Mouse (Mus musculus) liver, embryonic 12.5 days (tissue): Measurements from ENCODE around the gene Maco1. TPM values are rescaled to one million over a fixed set of nuclear protein-coding genes. Genes with fewer than 3 reads are reported as not detected.
"Not testable (repeated sequence)": the region's sequence is repeated elsewhere in the genome, so short reads cannot be mapped to it uniquely, and the experiment has no call there.

Experiments used
- ATAC-seq: fragments of 200-750 bp; cut with Nextera tagmentation; 2 replicates; pipeline ENCODE4 v1.8.0; 2017; ENCODE audit warnings: moderate number of reproducible peaks, mild to moderate bottlenecking, moderate library complexity
- H3K27ac ChIP-seq: fragments of 300-500 bp; sonication (generic); 2 replicates; pipeline ENCODE4 v1.5.1; 2016; ENCODE audit warnings: mild to moderate bottlenecking
- H3K27me3 ChIP-seq: fragments of 300-500 bp; sonication (generic); replicated peaks from 2 replicates; pipeline ENCODE4 v1.6.1; 2016; ENCODE audit warnings: mild to moderate bottlenecking, moderate library complexity
- H3K36me3 ChIP-seq: fragments of 300-500 bp; sonication (generic); 2 replicates; pipeline ENCODE4 v1.6.1; 2016; ENCODE audit warnings: mild to moderate bottlenecking, moderate library complexity
- H3K4me1 ChIP-seq: fragments of 300-500 bp; sonication (generic); 2 replicates; pipeline ENCODE4 v1.6.1; 2016
- H3K4me2 ChIP-seq: fragments of 300-500 bp; sonication (generic); 2 replicates; pipeline ENCODE4 v1.6.1; 2016; ENCODE audit warnings: mild to moderate bottlenecking, moderate library complexity
- H3K4me3 ChIP-seq: fragments of 300-500 bp; sonication (generic); 2 replicates; pipeline ENCODE4 v1.5.1; 2016; ENCODE audit warnings: mild to moderate bottlenecking, moderate library complexity
- H3K9ac ChIP-seq: fragments of 300-500 bp; sonication (generic); 2 replicates; pipeline ENCODE4 v1.6.1; 2016; ENCODE audit warnings: mild to moderate bottlenecking, moderate library complexity
- H3K9me3 ChIP-seq: fragments of 300-500 bp; sonication (generic); replicated peaks from 2 replicates; pipeline ENCODE4 v1.6.1; 2016; ENCODE audit warnings: mild to moderate bottlenecking, moderate library complexity
- WGBS: fragments of 180-500 bp; shearing (Covaris S2); methylation state at CpG from one replicate; pipeline ENCODE4 v1.1.7; 2016; ENCODE audit not compliant: insufficient replicate concordance; 5-methylcytosine and 5-hydroxymethylcytosine counted together
- polyA plus RNA-seq: library from polyadenylated mRNA; unstranded; fragments of >200 nt; fragmentation: Nextera tagmentation; extraction: Ambion mirVana; gene quantifications from 2 replicates; pipeline ENCODE4 v1.2.1, GENCODE M21; 2016

The Maco1 gene
- polyA plus RNA-seq, 1 experiment from 2014 or later = 27.2 TPM

- no peak for ATAC-seq
- H3K4me2 ChIP-seq = no peak overlapping the region
- 79% methylated on average over 1 of the region's 1 CpGs for WGBS
These were observed 12.9 kb downstream of the Maco1 start for GRCm38 (mm10) chr4:134840231-134840630.

GRCm38 (mm10) chr4:134838706-134839105 lies 14.4 kb downstream of the Maco1 start:
- peaks cover 43% of the 10 kb centered on the region for H3K4me1 ChIP-seq
- not testable (repeated sequence) for ATAC-seq, H3K9ac ChIP-seq, H3K9me3 ChIP-seq, H3K4me3 ChIP-seq, H3K4me2 ChIP-seq, H3K27ac ChIP-seq, H3K27me3 ChIP-seq
- peaks cover 45% of the 10 kb centered on the region for H3K36me3 ChIP-seq
- 76% methylated on average over 3 of the region's 3 CpGs for WGBS

More at GRCm38 (mm10) chr4:134840231-134840630, 12.9 kb downstream of the Maco1 start:
- Histone ChIP-seq H3K9me3 (no peaks in the 10 kb centered on the region), H3K4me3 (no peak overlapping the region), H3K27me3 (no peaks in the 10 kb centered on the region), H3K9ac (no peak overlapping the region), H3K36me3 (peaks cover 35% of the 10 kb centered on the region), H3K27ac (no peak overlapping the region), H3K4me1 (peaks cover 45% of the 10 kb centered on the region)

GRCm38 (mm10) chr4:134838221-134838620 lies 14.9 kb downstream of the Maco1 start:
- H3K9me3 ChIP-seq = no peaks in the 10 kb centered on the region
- H3K9ac ChIP-seq = no peak overlapping the region
- 33% methylated on average over 1 of the region's 1 CpGs for WGBS
- H3K27ac ChIP-seq = 0 out of 2 replicates have a peak overlapping the region, but pooled peaks have one; percentile 1
- H3K27me3 ChIP-seq = no peaks in the 10 kb centered on the region
- peaks cover 39% of the 10 kb centered on the region for H3K4me1 ChIP-seq
- H3K4me2 ChIP-seq = no peak overlapping the region
- peaks cover 46% of the 10 kb centered on the region for H3K36me3 ChIP-seq
- no peak for ATAC-seq
- no peak overlapping the region for H3K4me3 ChIP-seq

DNA sequence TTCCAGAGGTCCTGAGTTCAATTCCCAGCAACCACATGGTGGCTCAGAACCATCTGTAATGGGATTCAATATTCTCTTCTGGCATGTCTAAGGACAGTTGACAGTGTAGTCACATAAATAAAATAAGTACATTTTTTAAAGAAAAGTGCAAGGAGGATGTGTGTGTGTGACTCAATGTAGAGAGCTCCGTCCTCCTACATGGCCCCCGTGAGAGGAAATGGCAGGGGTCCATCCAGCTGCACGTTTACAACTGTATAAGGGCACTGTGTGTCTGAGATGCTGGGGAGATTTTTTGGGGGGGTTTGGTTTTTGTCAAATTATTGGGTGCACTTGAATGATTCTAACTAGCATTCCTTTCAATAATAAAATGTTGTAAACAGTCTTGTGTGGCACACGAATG lies 17.7 kb downstream of the Maco1 start:
- H3K27ac ChIP-seq = no peak overlapping the region
- WGBS = 84% methylated on average over 4 of the region's 4 CpGs

DNA sequence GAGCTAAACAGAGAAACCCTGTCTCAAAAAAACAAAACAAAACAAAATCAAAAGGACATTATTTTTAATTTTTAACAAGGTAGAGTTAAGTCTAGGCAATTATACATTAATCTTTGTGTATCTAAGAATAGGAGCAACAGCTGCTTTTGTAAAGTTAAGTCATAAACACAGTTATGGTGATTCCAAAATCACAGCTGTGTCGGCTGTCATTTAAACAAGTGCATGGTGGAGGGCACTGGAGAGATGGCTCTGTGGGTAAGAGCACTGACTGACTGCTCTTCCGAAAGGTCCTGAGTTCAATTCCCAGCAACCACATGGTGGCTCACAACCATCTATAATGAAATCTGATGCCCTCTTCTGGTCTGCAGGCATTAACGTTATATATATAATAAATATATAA lies 21.2 kb downstream of the Maco1 start:
- peaks cover 88% of the 10 kb centered on the region for H3K36me3 ChIP-seq
- no peak overlapping the region for H3K9ac ChIP-seq
- H3K9me3 ChIP-seq = no peaks in the 10 kb centered on the region
- H3K27me3 ChIP-seq = no peaks in the 10 kb centered on the region
- no peaks in the 10 kb centered on the region for H3K4me1 ChIP-seq
- 93% methylated on average over 3 of the region's 3 CpGs for WGBS
- H3K4me2 ChIP-seq = no peak overlapping the region
- H3K4me3 ChIP-seq = no peak overlapping the region
- no peak for ATAC-seq
- H3K27ac ChIP-seq = no peak overlapping the region

More for the DNA sequence above, 17.7 kb downstream of the Maco1 start:
- Histone ChIP-seq H3K36me3 (peaks cover 65% of the 10 kb centered on the region), H3K4me1 (peaks cover 20% of the 10 kb centered on the region), H3K27me3 (no peaks in the 10 kb centered on the region), H3K9ac (no peak overlapping the region), H3K9me3 (no peaks in the 10 kb centered on the region), H3K4me2 (no peak overlapping the region), H3K4me3 (no peak overlapping the region)
- ATAC-seq = no peak

DNA sequence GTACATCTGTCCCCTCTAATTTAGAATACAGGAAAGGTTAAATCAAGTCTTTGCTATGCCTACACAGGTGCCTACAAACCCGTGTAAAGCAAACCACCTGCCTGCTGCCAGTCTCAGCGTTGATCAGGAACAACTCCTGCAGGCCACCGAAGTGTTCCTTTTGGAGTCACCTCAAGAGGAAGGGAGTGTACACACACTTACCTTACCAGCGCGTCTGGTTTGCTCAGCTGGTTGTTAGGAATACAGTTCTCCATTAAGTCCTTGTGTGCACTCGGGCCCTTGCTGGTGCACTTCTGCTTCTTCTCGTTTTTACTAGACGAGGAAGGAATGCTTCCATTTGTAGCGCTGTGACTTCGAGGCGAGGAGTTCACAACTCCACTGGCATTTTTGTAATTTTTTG lies 25.3 kb downstream of the Maco1 start:
- Histone ChIP-seq H3K27ac (no peak overlapping the region), H3K4me1 (0 out of 2 replicates have a peak, but pooled peaks cover 5% of the 10 kb centered on the region), H3K36me3 (peaks cover 86% of the 10 kb centered on the region), H3K27me3 (no peaks in the 10 kb centered on the region), H3K9me3 (no peaks in the 10 kb centered on the region), H3K4me3 (no peak overlapping the region), H3K9ac (no peak overlapping the region), H3K4me2 (no peak overlapping the region)
- 77% methylated on average over 11 of the region's 11 CpGs for WGBS
- ATAC-seq = no peak

DNA sequence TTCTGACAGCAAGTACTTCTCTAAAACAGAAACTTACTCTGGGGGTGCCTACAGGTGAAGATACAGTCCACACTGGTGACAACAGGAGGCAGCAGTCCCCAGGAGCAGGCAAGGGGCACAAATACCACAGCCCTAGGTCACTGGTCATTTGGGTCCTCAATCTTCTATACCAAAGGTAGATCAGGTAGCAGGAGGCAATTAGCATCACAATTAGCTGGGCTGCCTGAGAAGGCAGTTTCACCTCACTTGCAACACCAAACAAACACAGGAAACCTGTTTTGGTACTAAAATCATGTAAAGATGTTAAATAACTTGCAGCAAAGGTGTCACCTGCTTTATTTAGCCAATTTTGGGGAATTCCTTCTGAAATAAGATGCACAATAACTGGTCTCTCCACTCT lies 26.8 kb downstream of the Maco1 start:
- Histone ChIP-seq H3K9ac (no peak overlapping the region), H3K36me3 (peaks cover 85% of the 10 kb centered on the region), H3K9me3 (no peaks in the 10 kb centered on the region), H3K4me2 (no peak overlapping the region), H3K27ac (no peak overlapping the region), H3K27me3 (no peaks in the 10 kb centered on the region), H3K4me3 (no peak overlapping the region), H3K4me1 (0 out of 2 replicates have a peak, but pooled peaks cover 9% of the 10 kb centered on the region)
- no peak for ATAC-seq

- not testable (repeated sequence) for H3K9me3 ChIP-seq, H3K4me2 ChIP-seq, H3K27me3 ChIP-seq, H3K27ac ChIP-seq, H3K4me3 ChIP-seq, H3K9ac ChIP-seq, ATAC-seq
- Histone ChIP-seq H3K36me3 (peaks cover 82% of the 10 kb centered on the region), H3K4me1 (0 out of 2 replicates have a peak, but pooled peaks cover 10% of the 10 kb centered on the region)
- WGBS = 86% methylated on average over 11 of the region's 11 CpGs
These were observed 27.3 kb downstream of the Maco1 start for GRCm38 (mm10) chr4:134825864-134826263.

DNA sequence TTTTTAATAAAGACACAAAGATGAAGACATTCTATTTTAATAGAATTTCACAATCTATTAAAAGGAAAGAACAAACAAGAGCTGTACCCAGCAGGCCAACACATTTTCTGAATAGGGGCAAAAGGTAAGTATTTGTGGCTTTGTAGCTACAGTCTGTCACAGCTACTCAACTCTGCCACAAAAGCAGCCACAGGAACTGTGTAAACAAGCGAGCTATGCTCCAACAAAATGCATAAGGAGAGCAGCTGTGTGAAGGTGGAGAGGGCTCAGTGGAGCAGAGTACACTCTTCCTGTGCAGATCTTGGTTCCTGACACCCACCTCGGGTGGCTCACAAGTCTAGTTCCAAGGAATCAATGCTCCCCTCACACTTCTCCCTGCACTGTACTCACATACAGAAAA lies 29.6 kb downstream of the Maco1 start:
- no peak for ATAC-seq
- H3K4me1 ChIP-seq = peaks cover 18% of the 10 kb centered on the region
- H3K9ac ChIP-seq = no peak overlapping the region
- no peaks in the 10 kb centered on the region for H3K27me3 ChIP-seq
- 63% methylated on average over 2 of the region's 2 CpGs for WGBS
- no peaks in the 10 kb centered on the region for H3K9me3 ChIP-seq
- no peak overlapping the region for H3K4me2 ChIP-seq
- H3K27ac ChIP-seq = no peak overlapping the region
- H3K36me3 ChIP-seq = peaks cover 85% of the 10 kb centered on the region
- H3K4me3 ChIP-seq = no peak overlapping the region

- Histone ChIP-seq H3K9ac (no peak overlapping the region), H3K4me1 (peaks cover 24% of the 10 kb centered on the region), H3K36me3 (peaks cover 76% of the 10 kb centered on the region), H3K4me3 (no peak overlapping the region), H3K27ac (no peak overlapping the region), H3K9me3 (no peaks in the 10 kb centered on the region), H3K4me2 (no peak overlapping the region), H3K27me3 (no peaks in the 10 kb centered on the region)
- 78% methylated on average over 1 of the region's 1 CpGs for WGBS
- no peak for ATAC-seq
These were observed 32.1 kb downstream of the Maco1 start for GRCm38 (mm10) chr4:134821061-134821460.

DNA sequence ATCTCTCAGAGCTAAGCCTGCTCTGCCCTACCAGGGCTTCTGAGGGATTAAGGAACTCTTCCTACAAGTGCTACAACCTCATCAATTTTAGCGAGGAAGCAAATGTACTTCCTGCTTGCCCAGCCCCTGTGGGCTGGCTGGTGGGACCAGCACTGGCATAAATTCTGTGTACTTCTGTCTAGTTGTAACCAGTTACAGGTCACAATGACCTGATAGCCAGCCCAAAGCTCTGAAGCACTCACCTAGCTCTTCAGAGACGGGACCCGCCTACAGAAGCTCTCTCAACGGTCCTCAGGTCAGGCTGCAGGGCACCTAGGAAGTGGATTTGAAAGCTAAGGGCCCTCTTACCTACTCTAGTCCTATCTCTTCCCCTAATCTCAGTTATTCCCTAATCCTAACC lies 35.4 kb downstream of the Maco1 start:
- peaks cover 19% of the 10 kb centered on the region for H3K4me1 ChIP-seq
- WGBS = 63% methylated on average over 4 of the region's 4 CpGs
- no peaks in the 10 kb centered on the region for H3K27me3 ChIP-seq
- no peak overlapping the region for H3K4me3 ChIP-seq
- H3K27ac ChIP-seq = 0 out of 2 replicates have a peak overlapping the region, but pooled peaks have one; percentile 22
- no peak overlapping the region for H3K9ac ChIP-seq
- no peak overlapping the region for H3K4me2 ChIP-seq
- peaks cover 76% of the 10 kb centered on the region for H3K36me3 ChIP-seq
- ATAC-seq = no peak
- H3K9me3 ChIP-seq = no peaks in the 10 kb centered on the region

DNA sequence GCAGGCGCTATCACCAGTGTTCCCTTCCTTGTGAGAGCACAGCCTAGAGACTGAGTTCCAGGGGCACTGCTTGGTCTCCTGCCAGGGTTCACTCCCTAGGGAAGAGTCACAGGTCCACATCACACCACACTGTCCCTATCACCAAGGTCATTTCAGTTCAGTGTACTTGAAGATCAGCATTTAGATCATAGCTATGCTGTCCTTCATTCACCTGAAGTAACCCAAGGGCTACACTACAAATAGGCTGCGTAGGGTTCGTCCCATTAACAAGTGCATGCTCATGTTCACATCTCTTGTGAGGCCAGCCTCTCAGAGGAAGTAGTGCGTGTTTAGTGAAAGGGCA lies 38.9 kb downstream of the Maco1 start:
- no peak for ATAC-seq
- no peak overlapping the region for H3K4me3 ChIP-seq
- peaks cover 12% of the 10 kb centered on the region for H3K4me1 ChIP-seq
- no peak overlapping the region for H3K4me2 ChIP-seq
- no peaks in the 10 kb centered on the region for H3K9me3 ChIP-seq
- H3K9ac ChIP-seq = no peak overlapping the region
- WGBS = 87% methylated on average over 4 of the region's 4 CpGs
- H3K36me3 ChIP-seq = peaks cover 83% of the 10 kb centered on the region
- no peaks in the 10 kb centered on the region for H3K27me3 ChIP-seq
- no peak overlapping the region for H3K27ac ChIP-seq
